Mouse (Mus musculus) layer of hippocampus, adult 6 months (tissue): Measurements from ENCODE around the gene Gtse1. TPM values are rescaled to one million over a fixed set of nuclear protein-coding genes. Genes with fewer than 3 reads are reported as not detected.

ENCODE experiments used
- long read RNA-seq, 2 experiments: library from polyadenylated mRNA; unstranded; transcript quantifications; one replicate each; pipeline ENCODE4 v2.0.0; 2019 to 2020
- polyA plus RNA-seq: library from polyadenylated mRNA; unstranded; fragments of <200 nt; fragmentation: Nextera tagmentation; gene quantifications from 2 replicates; pipeline ENCODE4 v1.2.3, GENCODE M21; 2021

Gene Gtse1
- 0.29 and 0.56 TPM in 2 replicates for polyA plus RNA-seq
- long read RNA-seq, experiment 1, result 0 reads
- long read RNA-seq, experiment 2, partial matches to known transcripts, result 0 of 2 reads
- long read RNA-seq, experiment 2, other reads (novel, unspliced or antisense), result 0 of 2 reads

GRCm38 (mm10) chr15:85859490-85860031, at the start of gene Gtse1:
Gtse1 (plus strand) TSS chr15:85859745.

DNA sequence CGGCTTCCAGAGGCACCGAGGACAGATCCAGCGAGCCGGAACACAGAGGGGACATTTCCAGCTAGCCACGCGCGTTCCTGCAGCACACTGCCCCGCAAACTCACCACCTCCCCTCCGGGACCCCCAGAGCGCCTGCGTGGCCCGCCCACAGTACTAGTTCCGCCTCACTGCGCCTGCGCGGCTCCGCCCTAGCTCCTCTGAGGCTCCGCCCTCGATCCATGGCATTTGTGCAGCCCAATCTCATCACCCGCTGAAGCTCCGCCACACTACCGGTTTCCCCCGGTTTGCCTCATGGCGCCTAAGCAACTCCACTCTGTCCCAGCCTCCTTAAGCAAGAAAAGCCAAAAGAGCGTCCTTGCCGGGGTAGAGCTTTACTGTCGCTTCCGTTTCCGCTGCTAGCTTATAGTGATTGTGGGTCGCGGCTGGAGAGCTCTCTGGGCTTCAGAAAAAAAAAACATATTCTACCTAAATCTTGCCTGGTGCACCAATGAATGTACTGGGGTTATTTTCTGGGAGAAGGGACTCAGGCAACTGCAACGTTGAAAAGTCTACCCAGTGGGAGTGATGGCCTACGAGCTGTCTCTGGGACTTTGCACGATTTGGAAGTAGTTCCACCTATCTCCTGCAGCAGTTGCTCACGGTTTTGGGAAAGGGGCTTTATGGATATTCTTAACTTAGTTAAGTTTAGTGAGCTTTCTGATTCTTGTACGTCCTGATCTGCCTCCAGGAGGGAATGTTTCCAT, 47.8 kb upstream of the Gtse1 start, which contains the start of gene Cdpf1:
Gene Cdpf1 (minus strand): TSS at position 163 of the 743 bp plus-strand sequence.

GRCm38 (mm10) chr15:85821203-85822010, 38.1 kb upstream of the Gtse1 start, which contains the start of gene Pkdrej:
Pkdrej (minus strand) TSS chr15:85821734.

DNA sequence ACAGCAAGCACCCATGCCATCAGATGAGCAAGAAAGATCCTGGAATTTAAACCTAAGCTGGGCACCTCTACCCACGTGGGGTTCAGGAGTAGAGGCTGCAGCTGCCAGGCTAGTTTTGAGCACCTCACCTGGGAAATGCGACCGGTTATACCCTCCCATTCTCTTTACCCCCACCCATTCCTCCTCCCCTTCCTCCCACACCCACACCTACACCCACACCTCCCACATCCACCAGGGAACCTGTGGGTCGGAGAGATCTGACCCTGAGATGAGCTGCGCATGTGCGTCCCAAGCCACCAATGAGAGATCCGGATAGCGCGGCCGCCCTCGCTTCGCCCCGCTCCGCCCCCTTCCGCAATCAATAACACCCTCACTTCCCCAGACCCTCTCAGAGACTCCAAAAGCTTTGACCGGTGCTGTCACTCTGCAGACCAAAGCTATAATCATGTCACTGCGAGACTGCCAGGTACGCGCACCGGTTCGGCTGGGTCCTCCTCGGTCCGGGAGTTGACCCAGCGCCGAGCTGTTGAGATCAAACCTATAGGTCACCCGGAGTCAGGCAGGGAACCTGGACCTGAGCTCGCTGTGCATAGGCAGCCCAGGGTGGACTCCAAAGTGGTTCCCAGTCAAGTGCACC, 27.5 kb upstream of the Gtse1 start, which contains the start of gene Ttc38:
Gene Ttc38 (plus strand): TSS at position 353 of the 637 bp plus-strand sequence.

DNA sequence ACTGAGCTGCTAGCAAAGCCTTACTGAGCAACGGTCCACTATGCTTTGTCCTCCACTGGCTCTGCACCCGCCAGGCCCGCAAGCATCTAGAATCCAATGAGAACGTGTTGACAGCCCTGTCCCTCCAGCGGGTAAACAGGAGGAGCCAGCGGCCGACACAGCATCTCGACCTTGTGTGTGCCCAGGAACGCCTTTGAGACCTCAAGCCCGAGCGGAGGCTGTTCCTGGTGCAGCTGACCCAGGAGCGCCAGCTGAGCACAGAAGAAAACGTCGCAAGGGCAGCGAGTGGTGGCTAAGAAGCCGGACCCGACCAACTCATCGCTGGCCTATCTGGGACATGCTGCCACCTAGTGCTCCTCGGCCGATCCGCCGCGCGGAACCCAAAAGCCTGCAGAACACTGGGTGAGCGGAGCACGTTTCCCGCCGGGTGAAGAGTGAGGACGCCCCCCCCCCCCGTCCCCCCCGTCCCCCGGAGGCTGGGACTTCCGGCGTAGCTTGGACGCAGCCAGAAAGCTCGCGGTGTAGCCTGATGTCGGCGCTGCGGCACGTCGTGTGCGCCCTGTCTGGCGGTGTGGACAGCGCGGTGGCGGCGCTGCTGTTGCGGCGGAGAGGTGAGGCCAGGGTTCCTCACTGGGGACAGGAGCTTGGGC, 19.4 kb downstream of the Gtse1 start, which contains the start of gene Trmu:
Gene Trmu (plus strand): TSS at position 465 of the 650 bp plus-strand sequence.

Other genes with a start within 250 kb of the Gtse1 start
- gene Ppara, start 124.8 kb upstream of the Gtse1 start, polyA plus RNA-seq, result 3.6 and 3.7 TPM in 2 replicates
- 31.7 and 37.7 TPM in 2 replicates for gene Cdpf1, start 48.0 kb upstream of the Gtse1 start, polyA plus RNA-seq
- gene Pkdrej, start 38.0 kb upstream of the Gtse1 start, polyA plus RNA-seq, result 0.13 and 0.18 TPM in 2 replicates
- 2.2 TPM in 2 replicates for gene Ttc38, start 27.4 kb upstream of the Gtse1 start, polyA plus RNA-seq
- 11.0 and 11.7 TPM in 2 replicates for gene Trmu, start 19.6 kb downstream of the Gtse1 start, polyA plus RNA-seq
- gene Celsr1, start 174.0 kb downstream of the Gtse1 start, polyA plus RNA-seq, result 0.51 and 0.72 TPM in 2 replicates
- gene Gramd4, start 197.9 kb downstream of the Gtse1 start, polyA plus RNA-seq, result 1.7 and 1.9 TPM in 2 replicates